Mouse (Mus musculus) left cerebral cortex, adult 9 months (tissue): ENCODE measurements at regions not wholly inside any gene's neighbourhood (a gene's known extent, or its start where the extent isn't known, plus 50 kb on each side); places are given as distances from the start of the nearest gene placed in this dataset.
A peak's percentile ranks its signal among the peaks of the same experiment; 100 is the strongest.

ENCODE experiments used
- DNase-seq, 2 experiments: peaks; one replicate each; pipeline ENCODE4 v3.0.0; 2022; ENCODE audit warnings: low spot score in 2 of 2

DNA sequence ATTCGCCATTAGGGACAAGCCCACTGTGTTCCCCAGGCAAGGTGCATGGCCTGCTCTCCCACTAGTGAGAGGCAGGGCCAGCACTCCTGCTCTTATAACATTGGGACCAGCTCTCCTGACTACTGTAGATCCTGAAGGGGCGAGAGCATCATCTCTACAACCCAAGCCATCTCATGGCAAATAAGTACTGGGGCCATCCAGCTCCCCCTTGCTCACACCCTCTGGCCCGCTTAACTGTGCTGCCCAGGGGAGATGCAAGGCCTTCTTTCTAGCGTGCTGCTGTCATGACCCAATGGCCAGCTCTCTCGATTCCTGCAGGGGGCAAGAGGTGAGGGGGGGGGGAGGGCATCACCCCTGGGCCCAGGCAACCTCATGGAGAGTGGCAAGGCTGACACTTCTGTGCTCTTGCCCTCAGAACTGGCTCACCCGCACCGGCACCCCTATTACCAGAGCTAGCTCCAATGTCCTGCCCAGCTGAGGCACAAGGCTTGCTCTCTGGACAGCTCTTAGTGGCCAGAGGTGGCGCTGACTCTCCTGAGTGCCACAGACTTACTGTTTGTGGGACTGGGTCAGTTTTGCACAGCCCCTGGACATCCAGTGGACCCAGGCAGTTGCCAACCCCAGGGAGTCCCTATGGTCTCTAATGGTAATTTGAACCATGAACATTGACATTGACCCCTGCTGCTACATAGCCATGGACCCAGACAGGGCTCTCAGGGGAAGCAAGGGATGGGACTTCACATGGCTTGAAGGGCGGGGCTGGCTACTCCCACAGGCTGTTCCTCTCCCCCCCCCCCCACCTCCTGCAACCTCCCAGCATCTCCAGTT lies 448.2 kb downstream of the Tdrd3 start:
- no peak for DNase-seq

DNA sequence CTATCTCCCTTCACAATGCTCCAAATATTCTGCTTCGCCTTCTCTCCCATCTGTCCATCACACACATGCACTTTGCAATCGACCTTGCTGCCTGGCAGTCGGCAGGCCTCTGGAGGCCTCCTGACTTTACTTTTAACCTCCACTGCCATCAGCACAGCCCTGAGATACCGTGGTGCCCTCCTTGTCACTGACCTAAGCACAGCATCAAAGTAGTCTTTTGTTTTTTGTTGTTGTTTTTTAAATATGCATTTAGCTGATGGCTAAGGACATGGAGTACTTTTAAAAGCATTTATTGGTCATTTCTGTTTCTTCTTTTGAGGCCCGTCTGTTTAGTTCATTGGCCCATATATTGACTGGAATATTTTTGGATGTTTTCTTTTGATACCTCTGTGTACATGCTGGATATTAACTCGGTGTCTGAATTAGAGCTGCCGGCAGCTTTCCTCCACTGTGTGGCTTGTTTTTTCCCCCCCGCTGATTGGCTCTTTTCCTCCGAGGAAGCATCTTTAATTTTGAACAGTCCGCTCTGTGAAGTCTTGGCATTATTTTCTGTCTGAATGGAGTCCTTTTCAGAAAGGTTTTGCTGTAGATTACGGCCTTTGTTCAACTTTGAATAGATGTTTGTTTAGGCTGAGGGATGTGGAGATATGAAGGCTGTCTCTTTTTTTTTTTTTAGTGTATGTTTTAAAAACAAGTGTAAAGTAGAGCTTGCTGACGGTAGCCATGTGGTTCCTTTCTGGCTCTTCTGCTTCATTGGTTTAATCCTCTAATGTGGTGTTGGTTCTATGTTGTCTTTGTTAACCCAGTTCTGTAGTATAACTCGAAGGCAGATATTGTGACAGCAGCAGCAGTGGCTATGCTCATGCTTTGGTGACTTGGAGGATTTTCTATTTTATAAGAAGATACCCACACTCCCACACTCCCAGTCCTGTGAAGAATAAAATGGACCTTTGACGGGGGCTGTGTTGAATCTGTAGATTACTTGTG lies 449.1 kb downstream of the Tdrd3 start:
- no peak for DNase-seq

DNA sequence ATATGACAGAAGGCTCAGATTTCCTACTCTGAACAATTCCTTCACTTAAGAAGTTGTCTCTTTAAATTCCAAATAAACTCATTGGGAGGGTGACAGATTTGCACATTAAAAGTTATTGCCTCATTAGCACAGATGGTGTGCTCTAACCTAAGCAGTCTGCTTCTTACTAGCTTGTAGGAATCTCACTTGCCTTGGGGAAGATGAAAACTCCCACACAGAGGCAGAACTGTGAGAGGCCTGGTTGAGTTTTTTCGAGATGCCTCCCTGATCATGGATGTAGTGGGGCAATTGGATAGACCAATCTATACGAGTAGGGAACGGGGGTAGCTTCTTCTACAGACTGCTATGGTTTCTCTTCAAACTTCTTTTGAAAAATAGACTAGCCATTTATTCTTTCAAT lies 485.3 kb downstream of the Tdrd3 start:
- peak in 1 of 2 experiments; percentile 5 for DNase-seq

DNA sequence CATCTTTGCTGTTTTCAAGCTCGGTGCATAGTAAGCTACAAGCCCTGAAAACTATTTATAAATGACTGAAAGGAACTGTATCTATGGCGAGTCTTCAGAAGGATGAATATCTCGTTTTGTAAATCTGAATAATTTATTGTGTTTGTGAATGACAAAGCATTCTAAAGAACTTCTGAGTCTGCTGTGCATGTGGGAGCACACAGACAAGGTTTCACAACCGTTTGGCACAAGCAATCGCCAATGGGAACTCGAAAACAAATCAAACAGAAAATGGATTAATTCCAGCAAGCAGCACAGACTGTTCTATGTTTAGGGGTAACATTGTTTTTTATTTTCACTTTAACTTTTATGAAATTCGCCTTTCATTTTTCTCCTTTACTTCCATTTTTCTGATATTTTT lies 486.0 kb downstream of the Tdrd3 start:
- no peak for DNase-seq
